Mouse (Mus musculus) limb, embryonic 13.5 days (tissue): ENCODE measurements around the gene Faf2. TPM values are rescaled to one million over a fixed set of nuclear protein-coding genes. Genes with fewer than 3 reads are reported as not detected.

Experiments used
- ATAC-seq: fragments of 200-750 bp; cut with Nextera tagmentation; 2 replicates; pipeline ENCODE4 v1.8.0; 2017; ENCODE audit warnings: low read depth, moderate number of reproducible peaks, moderate TSS enrichment; ENCODE audit not compliant: low FRiP score
- H3K27ac ChIP-seq: fragments of 300-500 bp; sonication (generic); 2 replicates; pipeline ENCODE4 v1.5.1; 2015; ENCODE audit warnings: inconsistent platforms, mild to moderate bottlenecking, moderate library complexity
- H3K27me3 ChIP-seq: fragments of 300-500 bp; sonication (generic); 2 replicates; pipeline ENCODE4 v1.6.1; 2015; ENCODE audit warnings: mild to moderate bottlenecking, inconsistent platforms
- H3K36me3 ChIP-seq: fragments of 300-500 bp; sonication (generic); 2 replicates; pipeline ENCODE4 v1.6.1; 2015; ENCODE audit warnings: inconsistent platforms, mild to moderate bottlenecking, moderate library complexity
- H3K4me1 ChIP-seq: fragments of 300-500 bp; sonication (generic); 2 replicates; pipeline ENCODE4 v1.6.1; 2015; ENCODE audit warnings: inconsistent platforms
- H3K4me2 ChIP-seq: fragments of 300-500 bp; sonication (generic); replicated peaks from 2 replicates; pipeline ENCODE4 v1.6.1; 2015; ENCODE audit warnings: inconsistent platforms, mild to moderate bottlenecking, moderate library complexity
- H3K4me3 ChIP-seq: fragments of 300-500 bp; sonication (generic); 2 replicates; pipeline ENCODE4 v1.5.1; 2015; ENCODE audit warnings: moderate library complexity, mild to moderate bottlenecking, inconsistent platforms
- H3K9ac ChIP-seq: fragments of 300-500 bp; sonication (generic); 2 replicates; pipeline ENCODE4 v1.6.1; 2015; ENCODE audit warnings: mild to moderate bottlenecking, inconsistent platforms
- H3K9me3 ChIP-seq: fragments of 300-500 bp; sonication (generic); 2 replicates; pipeline ENCODE4 v1.6.1; 2016; ENCODE audit warnings: inconsistent platforms
- WGBS: fragments of 180-500 bp; shearing (Covaris S2); methylation state at CpG from one replicate; pipeline ENCODE4 v1.1.7; 2015; 5-methylcytosine and 5-hydroxymethylcytosine counted together
- polyA plus RNA-seq: library from polyadenylated mRNA; unstranded; fragments of >200 nt; fragmentation: Nextera tagmentation; extraction: Ambion mirVana; gene quantifications from 2 replicates; pipeline ENCODE4 v1.2.1, GENCODE M21; 2015

Gene Faf2
- polyA plus RNA-seq, 1 experiment from 2014 or later, result 85.8 TPM

DNA sequence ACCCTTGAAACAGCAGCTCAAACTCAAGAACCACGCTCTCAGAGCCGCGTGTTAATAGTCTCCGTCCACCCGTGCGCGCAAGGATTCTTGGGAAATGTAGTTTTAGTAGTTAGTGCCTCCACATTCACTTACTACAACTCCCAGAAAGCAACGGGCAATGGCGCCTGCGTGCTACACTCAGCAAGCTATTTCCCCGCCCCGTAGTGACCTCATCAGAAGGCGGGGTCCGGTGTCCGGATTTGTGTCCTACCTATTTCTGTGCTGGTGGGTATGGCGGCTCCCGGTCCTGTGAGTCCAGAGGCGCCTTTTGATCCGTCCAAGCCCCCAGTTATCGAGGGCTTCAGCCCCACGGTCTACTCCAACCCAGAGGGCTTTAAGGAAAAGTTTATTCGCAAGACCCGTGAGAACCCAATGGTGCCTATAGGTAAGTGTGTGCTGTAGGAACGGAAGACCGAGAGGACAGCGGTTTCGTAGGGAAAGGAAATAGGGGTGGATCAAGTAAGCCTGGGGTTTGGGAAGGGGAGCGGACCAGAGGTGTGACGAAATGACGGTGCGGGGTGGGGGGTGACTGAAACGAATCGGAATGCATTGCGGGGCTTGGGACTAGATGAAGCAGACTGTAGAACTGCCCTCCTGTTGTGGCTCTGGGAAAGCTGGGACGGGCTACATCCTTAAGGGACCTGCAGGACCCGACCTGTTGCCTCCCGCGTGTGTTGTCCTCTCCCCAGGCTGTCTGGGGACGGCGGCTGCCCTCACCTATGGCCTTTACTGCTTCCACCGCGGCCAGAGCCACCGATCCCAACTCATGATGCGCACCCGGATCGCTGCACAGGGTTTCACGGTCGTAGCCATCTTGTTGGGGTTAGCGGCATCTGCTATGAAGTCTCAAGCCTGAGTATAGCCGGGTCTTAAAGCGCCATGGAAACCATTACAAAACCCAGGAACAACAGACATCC lies 31.3 kb upstream of the Faf2 start, which contains the start of the genes Nop16 and Higd2a:
Gene Nop16 (minus strand): TSS at position 95 of the 956 bp plus-strand sequence.
Gene Higd2a (plus strand): TSS at position 212 of the 956 bp plus-strand sequence.
- H3K4me3 ChIP-seq, result peak within 1 kb of the TSS; percentile 93
- no peaks in the 10 kb centered on the region for H3K9me3 ChIP-seq
- peak within 1 kb of the TSS; percentile 91 for H3K9ac ChIP-seq
- H3K27me3 ChIP-seq, result no peaks in the 10 kb centered on the region
- ATAC-seq, result peak; percentile 99
- WGBS, result under 1% methylated on average over 51 of the region's 51 CpGs
- H3K36me3 ChIP-seq, result peaks cover 49% of the 10 kb centered on the region
- peaks cover 23% of the 10 kb centered on the region for H3K4me1 ChIP-seq
- peak within 1 kb of the TSS; percentile 90 for H3K27ac ChIP-seq
- H3K4me2 ChIP-seq, result peak within 1 kb of the TSS; percentile 70

DNA sequence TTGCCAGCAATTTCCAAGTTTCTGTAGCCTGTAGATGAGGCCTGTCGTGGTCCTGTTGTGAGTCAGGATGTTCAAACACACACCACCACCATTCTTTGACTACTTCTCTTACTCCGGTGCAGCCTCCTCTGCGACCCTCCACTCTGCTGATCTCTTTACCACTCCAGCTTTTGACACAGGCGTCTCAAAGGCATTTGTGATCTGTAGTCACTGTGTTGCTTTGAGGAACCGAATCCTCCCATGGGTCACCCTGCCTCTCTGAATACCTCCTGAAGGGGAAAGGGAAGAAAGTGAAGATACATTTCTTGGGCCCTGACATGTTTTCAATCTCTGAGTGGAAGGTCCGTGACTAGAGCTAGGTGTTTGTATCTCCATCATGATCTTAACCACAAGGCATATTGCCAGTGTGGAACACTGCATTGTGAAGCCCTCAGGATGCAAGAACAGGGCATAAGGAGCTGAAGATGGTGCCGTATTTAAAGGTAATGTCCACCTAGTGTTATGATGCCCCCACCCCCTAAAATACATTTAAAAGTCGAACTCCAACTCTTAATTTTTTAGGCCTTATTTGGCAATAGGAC lies 29.7 kb upstream of the Faf2 start:
- Histone ChIP-seq H3K4me1 (peaks cover 29% of the 10 kb centered on the region), H3K9me3 (no peaks in the 10 kb centered on the region), H3K36me3 (peaks cover 38% of the 10 kb centered on the region), H3K9ac (0 out of 2 replicates have a peak overlapping the region, but pooled peaks have one; percentile 91), H3K27me3 (no peaks in the 10 kb centered on the region), H3K27ac (no peak overlapping the region), H3K4me3 (peak overlapping the region; percentile 93), H3K4me2 (peak overlapping the region; percentile 70)
- 89% methylated on average over 8 of the region's 8 CpGs for WGBS
- no peak for ATAC-seq

DNA sequence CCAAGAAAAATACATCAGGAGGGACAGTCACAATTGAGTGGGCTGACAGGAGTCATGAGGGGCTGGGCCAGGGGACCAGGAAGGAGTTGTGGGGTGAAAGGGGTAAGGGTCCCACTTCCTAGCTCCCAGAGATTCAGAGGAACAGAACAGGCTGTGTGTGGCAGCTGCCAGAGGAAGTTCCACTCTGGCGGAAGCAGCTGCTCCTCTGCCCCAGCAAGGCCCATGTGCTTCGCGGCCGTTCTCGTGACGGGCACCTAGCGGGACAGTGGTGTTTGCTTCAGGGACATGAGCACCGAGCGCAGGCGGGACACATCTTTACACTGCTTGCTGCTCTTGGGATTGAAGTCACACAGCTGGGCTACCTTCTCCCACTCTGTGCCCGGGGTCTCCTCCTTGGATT lies 28.0 kb upstream of the Faf2 start:
- 87% methylated on average over 11 of the region's 11 CpGs for WGBS
- Histone ChIP-seq H3K9me3 (no peaks in the 10 kb centered on the region), H3K4me2 (no peak overlapping the region), H3K27ac (no peak overlapping the region), H3K36me3 (peaks cover 35% of the 10 kb centered on the region), H3K9ac (no peak overlapping the region), H3K4me1 (peaks cover 25% of the 10 kb centered on the region), H3K27me3 (no peaks in the 10 kb centered on the region), H3K4me3 (no peak overlapping the region)
- ATAC-seq, result no peak

DNA sequence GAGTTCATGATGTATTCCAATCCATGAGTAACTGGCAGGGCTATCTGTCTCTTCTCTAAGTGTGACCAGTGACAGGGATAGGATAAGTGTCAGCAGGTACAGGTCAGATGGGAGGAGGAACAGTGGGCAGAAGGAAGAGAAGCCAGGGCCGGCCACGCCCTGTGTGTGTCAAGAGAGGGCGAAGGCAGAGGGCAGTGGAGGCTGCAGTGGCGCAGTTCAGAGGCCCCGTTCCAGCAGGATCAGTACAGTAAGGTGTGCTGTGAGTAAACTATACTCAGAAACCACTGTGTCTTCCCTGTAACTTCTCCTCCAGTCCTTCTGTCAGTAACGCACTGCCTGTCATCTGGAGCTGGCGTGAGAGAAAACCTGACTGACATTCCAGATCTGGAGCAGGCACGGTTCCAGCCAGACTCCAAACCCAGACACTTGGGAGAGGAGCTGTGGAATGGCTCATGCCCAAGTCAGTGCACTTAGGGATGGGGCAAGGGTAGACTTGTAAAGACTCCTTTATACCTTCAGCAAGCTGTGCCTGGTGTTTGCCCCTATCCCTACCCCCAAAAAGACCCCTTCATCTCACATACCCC lies 25.4 kb upstream of the Faf2 start:
- Histone ChIP-seq H3K27me3 (no peaks in the 10 kb centered on the region), H3K4me3 (no peak overlapping the region), H3K27ac (no peak overlapping the region; the same call in 1 of the 2 replicates), H3K4me1 (peaks cover 15% of the 10 kb centered on the region), H3K9ac (0 out of 2 replicates have a peak overlapping the region, but pooled peaks have one; percentile 4), H3K36me3 (peaks cover 48% of the 10 kb centered on the region), H3K9me3 (no peaks in the 10 kb centered on the region), H3K4me2 (no peak overlapping the region)
- ATAC-seq, result no peak
- WGBS, result 77% methylated on average over 8 of the region's 8 CpGs

DNA sequence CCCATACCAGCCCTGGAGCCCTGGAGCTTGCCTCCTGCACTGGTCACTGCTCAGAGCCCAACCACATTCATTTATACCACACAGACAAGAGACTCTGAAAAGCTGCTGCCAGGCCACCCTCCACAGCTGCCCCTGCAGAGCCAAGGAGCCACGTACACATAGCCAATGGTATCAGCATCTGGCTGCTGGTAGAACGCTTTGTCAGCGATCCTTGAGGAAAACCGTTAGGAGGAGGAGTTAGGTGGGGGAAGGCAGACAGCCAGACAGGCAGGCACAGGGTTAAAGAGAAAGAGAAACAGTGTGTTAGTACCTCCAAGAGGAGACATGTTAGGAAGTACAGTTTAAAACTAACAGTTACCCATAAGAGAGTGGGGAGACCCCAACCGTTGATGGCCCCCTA lies 24.7 kb upstream of the Faf2 start:
- Histone ChIP-seq H3K9ac (0 out of 2 replicates have a peak overlapping the region, but pooled peaks have one; percentile 4), H3K4me3 (no peak overlapping the region), H3K36me3 (peaks cover 48% of the 10 kb centered on the region), H3K9me3 (no peaks in the 10 kb centered on the region), H3K27ac (peak overlapping the region; percentile 33; the same call in 1 of the 2 replicates), H3K4me2 (no peak overlapping the region), H3K4me1 (peaks cover 8% of the 10 kb centered on the region; the same call in 1 of the 2 replicates), H3K27me3 (no peaks in the 10 kb centered on the region)
- no peak for ATAC-seq
- 52% methylated on average over 5 of the region's 5 CpGs for WGBS

DNA sequence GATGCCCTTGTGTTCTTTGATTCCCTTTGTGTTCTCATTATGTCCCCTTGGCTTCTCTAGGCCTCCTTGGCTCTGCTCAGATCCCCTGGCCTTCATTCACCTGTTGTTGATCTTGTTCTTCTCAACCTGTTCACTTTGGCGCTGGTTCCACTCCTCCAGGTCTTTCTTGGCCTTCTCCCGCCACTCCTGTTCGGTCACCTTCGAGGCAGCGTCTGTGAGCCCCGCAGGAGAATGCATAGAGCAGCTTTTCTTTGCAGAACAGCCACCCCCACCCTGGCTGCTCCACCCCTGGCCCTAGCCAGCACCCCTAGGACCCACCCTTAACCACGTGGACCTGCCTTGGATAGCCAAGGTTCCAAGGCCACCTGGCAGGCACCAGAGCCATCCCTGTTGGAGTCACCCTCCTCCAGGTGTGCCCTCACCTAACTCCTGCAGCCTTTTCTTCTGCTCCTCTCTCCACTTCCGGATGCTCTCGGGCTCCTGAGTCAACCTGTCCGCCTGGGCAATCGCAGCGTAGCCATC lies 22.9 kb upstream of the Faf2 start:
- H3K4me3 ChIP-seq, result no peak overlapping the region
- no peaks in the 10 kb centered on the region for H3K9me3 ChIP-seq
- no peak for ATAC-seq
- no peak overlapping the region for H3K27ac ChIP-seq
- 90% methylated on average over 12 of the region's 12 CpGs for WGBS
- H3K36me3 ChIP-seq, result peaks cover 40% of the 10 kb centered on the region
- H3K27me3 ChIP-seq, result no peaks in the 10 kb centered on the region
- H3K4me2 ChIP-seq, result no peak overlapping the region
- peaks cover 23% of the 10 kb centered on the region for H3K4me1 ChIP-seq
- no peak overlapping the region for H3K9ac ChIP-seq

DNA sequence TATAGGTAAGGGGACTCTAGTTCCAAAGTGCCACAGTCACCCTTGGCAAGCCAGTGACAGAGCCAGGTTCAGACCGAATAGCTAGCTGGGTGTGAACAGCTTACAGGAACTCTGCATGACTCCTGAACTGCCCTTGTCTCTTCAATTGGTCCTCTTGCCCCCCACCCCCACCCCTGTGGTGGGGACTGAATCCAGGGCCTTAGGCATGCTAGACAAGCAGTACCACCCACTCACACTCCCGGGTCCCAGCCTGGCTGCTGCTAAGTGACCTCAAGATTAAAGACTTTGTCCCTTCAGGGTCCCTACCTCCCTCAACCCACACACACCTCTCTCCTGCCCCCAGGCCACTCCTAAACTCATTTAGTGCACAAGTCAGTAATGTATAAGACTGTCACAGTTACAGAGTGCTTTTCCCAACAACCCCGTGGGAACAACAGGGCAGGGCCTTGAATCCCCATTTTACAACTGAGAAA lies 18.9 kb upstream of the Faf2 start:
- H3K36me3 ChIP-seq, result peaks cover 22% of the 10 kb centered on the region
- H3K27ac ChIP-seq, result no peak overlapping the region; the same call in 1 of the 2 replicates
- H3K4me2 ChIP-seq, result no peak overlapping the region
- no peaks in the 10 kb centered on the region for H3K9me3 ChIP-seq
- 11% methylated on average over 3 of the region's 3 CpGs for WGBS
- peak overlapping the region; percentile 13; the same call in 1 of the 2 replicates for H3K9ac ChIP-seq
- no peak overlapping the region for H3K4me3 ChIP-seq
- H3K4me1 ChIP-seq, result peaks cover 28% of the 10 kb centered on the region
- H3K27me3 ChIP-seq, result no peaks in the 10 kb centered on the region
- ATAC-seq, result no peak

DNA sequence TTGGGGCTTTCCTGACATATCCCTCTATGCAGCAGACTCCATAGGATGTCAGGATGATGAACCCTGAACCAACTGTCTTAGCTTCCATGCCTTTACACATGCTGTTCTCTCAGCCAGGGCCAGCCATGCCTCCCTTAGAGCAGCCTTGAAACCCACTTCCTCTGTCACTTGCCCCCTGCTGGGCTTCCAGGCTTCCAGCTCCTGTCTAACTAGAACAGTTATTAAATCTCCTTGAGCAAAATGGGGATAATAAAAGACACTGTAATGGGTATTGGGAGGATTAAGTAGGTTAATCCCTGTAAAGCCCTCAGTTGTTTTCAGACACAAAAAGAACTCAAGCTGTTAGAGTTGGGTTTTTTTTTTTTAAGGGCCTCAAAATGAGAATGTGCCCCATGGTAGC lies 18.1 kb upstream of the Faf2 start:
- ATAC-seq, result no peak
- peak overlapping the region; percentile 39; the same call in 1 of the 2 replicates for H3K27ac ChIP-seq
- H3K36me3 ChIP-seq, result peaks cover 15% of the 10 kb centered on the region
- no peak overlapping the region for H3K4me3 ChIP-seq
- H3K4me2 ChIP-seq, result no peak overlapping the region
- H3K27me3 ChIP-seq, result no peaks in the 10 kb centered on the region
- peaks cover 28% of the 10 kb centered on the region for H3K4me1 ChIP-seq
- H3K9ac ChIP-seq, result no peak overlapping the region
- H3K9me3 ChIP-seq, result no peaks in the 10 kb centered on the region

DNA sequence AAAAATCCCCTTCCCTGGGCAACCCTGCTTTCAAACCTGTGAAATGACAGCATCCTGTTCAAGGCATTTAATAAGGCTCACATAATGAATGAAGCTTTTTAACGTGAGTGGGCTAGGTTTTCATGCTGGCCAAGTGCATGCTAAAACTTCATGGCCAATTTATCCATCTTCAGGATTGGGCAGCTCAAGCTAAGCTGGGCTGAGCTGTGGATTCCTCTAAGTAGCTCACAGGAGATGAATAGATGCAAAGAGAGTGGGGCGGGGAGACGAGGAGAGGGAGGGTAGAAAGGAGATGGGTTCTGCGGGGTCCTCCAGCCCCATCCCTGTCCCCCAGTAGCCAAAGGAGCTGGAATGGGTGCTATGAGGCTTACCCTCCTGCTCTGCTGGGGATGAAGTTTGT lies 17.4 kb upstream of the Faf2 start:
- Histone ChIP-seq H3K9me3 (no peaks in the 10 kb centered on the region), H3K27me3 (peaks cover 6% of the 10 kb centered on the region; the same call in 1 of the 2 replicates), H3K9ac (peak overlapping the region; percentile 25; the same call in 1 of the 2 replicates), H3K4me2 (no peak overlapping the region), H3K36me3 (peaks cover 8% of the 10 kb centered on the region), H3K27ac (peak overlapping the region; percentile 39; the same call in 1 of the 2 replicates), H3K4me1 (peaks cover 35% of the 10 kb centered on the region), H3K4me3 (no peak overlapping the region)
- WGBS, result 65% methylated on average over 4 of the region's 4 CpGs
- no peak for ATAC-seq

DNA sequence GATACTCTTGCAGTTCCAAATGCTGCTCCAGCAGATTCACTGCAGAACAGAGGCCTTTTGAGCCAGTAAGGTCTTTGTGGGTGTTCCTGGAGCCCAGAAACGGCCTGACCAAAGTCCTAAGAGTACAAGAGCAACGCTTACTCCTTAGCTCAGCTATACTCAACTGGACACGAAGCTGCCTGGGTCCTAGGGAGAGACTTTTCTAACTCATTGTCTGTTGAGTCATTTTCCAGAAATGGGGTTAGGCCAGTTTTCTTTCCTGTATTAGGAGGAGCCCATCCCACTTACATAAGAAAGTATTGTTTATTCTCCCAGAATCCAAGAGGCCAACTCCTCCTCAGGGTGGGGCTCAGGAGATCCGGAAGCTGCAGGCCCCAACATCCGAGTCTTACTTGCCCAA lies 16.2 kb upstream of the Faf2 start:
- no peaks in the 10 kb centered on the region; the same call in 1 of the 2 replicates for H3K36me3 ChIP-seq
- H3K4me1 ChIP-seq, result peaks cover 36% of the 10 kb centered on the region
- H3K4me2 ChIP-seq, result no peak overlapping the region
- no peak overlapping the region for H3K27ac ChIP-seq
- WGBS, result 81% methylated on average over 5 of the region's 5 CpGs
- H3K9ac ChIP-seq, result no peak overlapping the region
- H3K4me3 ChIP-seq, result no peak overlapping the region
- no peak for ATAC-seq
- H3K9me3 ChIP-seq, result no peaks in the 10 kb centered on the region
- H3K27me3 ChIP-seq, result peaks cover 10% of the 10 kb centered on the region; the same call in 1 of the 2 replicates

DNA sequence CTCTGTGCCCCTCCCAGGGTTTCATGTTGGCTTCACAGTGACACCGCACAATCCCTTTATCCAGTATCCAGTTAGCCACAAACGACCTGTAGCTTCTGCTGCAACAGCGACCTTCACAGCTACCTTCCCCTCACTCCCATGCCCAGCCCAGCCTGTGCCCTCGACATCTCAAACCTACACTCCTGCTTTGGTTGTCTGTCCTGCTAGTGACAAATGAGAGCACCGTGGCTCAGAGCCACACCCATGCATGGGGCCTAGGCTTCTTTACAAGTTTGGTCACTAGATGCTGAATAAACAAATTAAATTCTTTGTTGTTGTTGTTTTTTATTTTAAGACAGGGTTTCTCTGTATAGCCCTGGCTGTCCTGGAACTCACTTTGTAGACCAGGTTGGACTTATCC lies 14.4 kb upstream of the Faf2 start:
- WGBS, result 60% methylated on average over 5 of the region's 5 CpGs
- H3K9ac ChIP-seq, result no peak overlapping the region
- H3K4me2 ChIP-seq, result no peak overlapping the region
- H3K27ac ChIP-seq, result no peak overlapping the region
- peaks cover 10% of the 10 kb centered on the region; the same call in 1 of the 2 replicates for H3K27me3 ChIP-seq
- H3K36me3 ChIP-seq, result no peaks in the 10 kb centered on the region; the same call in 1 of the 2 replicates
- ATAC-seq, result no peak
- H3K4me1 ChIP-seq, result peaks cover 42% of the 10 kb centered on the region
- no peak overlapping the region for H3K4me3 ChIP-seq
- no peaks in the 10 kb centered on the region for H3K9me3 ChIP-seq
